Mouse (Mus musculus) cortical plate, adult 2 months (tissue): ENCODE data around the gene Igf2. TPM values are rescaled to one million over a fixed set of nuclear protein-coding genes. Genes with fewer than 3 reads are reported as not detected.

ENCODE experiments used
- H3K27ac ChIP-seq: fragments of 200-500 bp; 2 replicates; pipeline ENCODE4 v1.5.1; 2012; ENCODE audit warnings: low read length, control low read depth, inconsistent platforms; ENCODE audit not compliant: insufficient read depth
- H3K4me1 ChIP-seq: fragments of 200-500 bp; 2 replicates; pipeline ENCODE4 v1.6.1; 2011; ENCODE audit warnings: low read length; ENCODE audit not compliant: control insufficient read depth, insufficient read depth
- H3K4me3 ChIP-seq: fragments of 200-500 bp; 2 replicates; pipeline ENCODE4 v1.5.1; 2011; ENCODE audit warnings: mild to moderate bottlenecking, low read length, control low read depth; ENCODE audit not compliant: insufficient read depth
- CTCF ChIP-seq: fragments of 200-500 bp; IDR thresholded peaks from 2 replicates; pipeline ENCODE4 v1.5.1; 2011; ENCODE audit warnings: mild to moderate bottlenecking, control low read depth, low read length; ENCODE audit not compliant: insufficient read depth; ENCODE audit errors: extremely low read depth
- POLR2A ChIP-seq: fragments of 200-500 bp; IDR thresholded peaks from 2 replicates; pipeline ENCODE4 v1.6.1; 2011; ENCODE audit warnings: mild to moderate bottlenecking, low read length, control low read depth; ENCODE audit not compliant: insufficient read depth; ENCODE audit errors: extremely low read depth
- polyA plus RNA-seq: library from polyadenylated mRNA; depleted of rRNA; stranded (reverse); fragments of >200 nt; gene quantifications from 2 replicates; pipeline ENCODE4 v1.2.3, GENCODE M21; 2012

The Igf2 gene
- polyA plus RNA-seq, 1 experiment = 69.6 TPM

GRCm38 (mm10) chr7:142668328-142668727, 1.7 kb upstream of the Igf2 start:
- TF ChIP-seq POLR2A (no peak), CTCF (no peak)
- Histone ChIP-seq H3K4me3 (no peak overlapping the region), H3K27ac (no peak overlapping the region), H3K4me1 (no peaks in the 10 kb centered on the region)

GRCm38 (mm10) chr7:142667521-142667920, 905 bp upstream of the Igf2 start:
- H3K4me3 ChIP-seq = no peak overlapping the region
- no peak overlapping the region for H3K27ac ChIP-seq
- TF ChIP-seq POLR2A = no peak
- no peak for TF ChIP-seq CTCF
- no peaks in the 10 kb centered on the region for H3K4me1 ChIP-seq

DNA sequence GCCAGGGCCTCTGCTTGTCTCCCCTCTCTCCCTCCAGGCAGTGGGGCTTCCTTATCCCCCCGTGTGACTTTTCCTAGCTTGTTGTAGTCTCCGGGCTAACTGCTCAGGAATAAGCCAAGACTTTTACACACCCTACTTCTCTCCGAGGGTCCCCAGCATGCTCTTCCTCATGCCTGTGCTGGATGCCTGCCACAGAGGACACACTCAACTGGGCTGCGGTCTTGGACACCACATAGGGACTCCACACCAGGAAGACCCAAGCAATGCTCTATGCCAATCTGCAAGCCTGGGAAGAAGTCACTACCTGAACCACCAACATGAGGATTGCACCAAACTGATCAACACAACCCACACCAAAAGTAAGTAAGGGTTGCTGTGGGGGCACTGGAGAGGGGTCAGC, 507 bp downstream of the Igf2 start:
- Histone ChIP-seq H3K4me3 (no peak overlapping the region), H3K4me1 (no peaks in the 10 kb centered on the region), H3K27ac (no peak overlapping the region)
- TF ChIP-seq POLR2A (no peak), CTCF (no peak)

GRCm38 (mm10) chr7:142665364-142665763, 1.3 kb downstream of the Igf2 start:
- Histone ChIP-seq H3K4me1 (no peaks in the 10 kb centered on the region), H3K27ac (no peak overlapping the region), H3K4me3 (no peak overlapping the region)
- TF ChIP-seq CTCF (no peak), POLR2A (no peak)

DNA sequence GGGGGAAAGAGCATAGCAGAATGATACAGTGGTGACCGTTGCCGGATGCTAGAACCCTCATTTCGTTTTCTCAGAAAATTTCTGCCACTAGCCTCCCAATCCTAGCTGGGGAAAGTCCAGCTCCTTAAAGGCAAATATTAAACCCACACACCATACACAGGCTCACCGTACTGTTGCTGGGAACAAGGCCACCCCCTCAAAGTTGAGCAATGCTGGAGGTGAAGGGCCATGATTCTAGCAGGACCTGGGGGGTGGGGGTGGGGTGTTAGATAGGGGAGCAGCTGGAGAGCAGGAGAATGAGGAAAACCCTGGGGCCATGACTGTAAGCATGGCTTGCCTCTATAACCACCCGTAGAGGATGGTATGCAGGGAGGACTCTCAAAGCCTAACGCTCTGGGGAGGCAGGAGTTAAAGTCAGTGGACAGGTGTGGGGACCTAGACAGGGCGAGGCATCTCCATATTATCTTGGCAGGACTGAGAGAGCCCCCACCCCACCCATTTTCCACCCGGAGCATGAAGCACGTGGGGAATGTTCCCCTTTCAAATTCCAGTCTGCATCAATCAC, 2.1 kb downstream of the Igf2 start:
- Histone ChIP-seq H3K4me3 (no peak overlapping the region), H3K4me1 (no peaks in the 10 kb centered on the region), H3K27ac (no peak overlapping the region)
- no peak for TF ChIP-seq POLR2A
- no peak for TF ChIP-seq CTCF

- H3K27ac ChIP-seq = no peak overlapping the region
- no peak overlapping the region for H3K4me3 ChIP-seq
- no peaks in the 10 kb centered on the region for H3K4me1 ChIP-seq
- no peak for TF ChIP-seq POLR2A
- TF ChIP-seq CTCF = no peak
Observed at GRCm38 (mm10) chr7:142663931-142664421, 2.6 kb downstream of the Igf2 start.

DNA sequence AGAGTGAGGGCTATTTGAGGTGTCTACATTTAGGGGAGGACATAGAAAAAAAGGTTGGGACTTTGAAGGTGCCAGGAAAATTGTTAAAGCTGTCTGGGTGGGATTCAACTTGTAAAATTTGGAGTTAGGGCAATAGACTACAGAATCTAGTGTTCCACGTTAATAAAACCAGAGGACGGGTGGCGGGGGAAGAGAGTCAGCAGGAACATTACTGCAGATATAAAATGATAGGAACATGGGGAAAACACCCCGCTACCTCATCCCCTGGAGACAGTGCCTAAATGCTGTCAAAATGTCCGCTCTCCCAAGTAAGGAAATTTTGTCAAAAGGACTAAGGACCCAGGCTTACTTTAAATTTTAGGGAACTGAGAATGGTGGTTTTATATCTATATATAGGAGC, 3.5 kb downstream of the Igf2 start:
- no peak overlapping the region for H3K27ac ChIP-seq
- no peaks in the 10 kb centered on the region for H3K4me1 ChIP-seq
- H3K4me3 ChIP-seq = no peak overlapping the region
- TF ChIP-seq POLR2A (no peak), CTCF (no peak)

DNA sequence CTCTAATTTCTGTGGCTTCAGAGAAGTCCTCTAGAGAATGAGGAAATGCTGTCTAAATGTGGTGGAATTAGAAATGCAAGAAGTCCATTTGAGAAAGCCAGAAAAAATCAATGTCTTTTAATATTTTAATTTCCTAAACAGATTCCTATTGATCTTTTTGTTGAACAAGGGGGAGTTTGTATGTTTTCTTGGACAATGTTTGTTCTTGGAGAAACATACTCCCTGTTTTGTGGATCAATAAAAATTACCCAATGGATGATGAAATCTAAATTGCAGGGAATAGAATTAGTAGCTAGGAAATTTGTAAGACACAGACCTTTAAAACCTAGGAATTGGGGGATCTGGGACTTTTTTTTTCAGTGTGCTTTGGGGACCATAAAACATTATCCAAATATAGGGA, 4.8 kb downstream of the Igf2 start:
- no peak for TF ChIP-seq POLR2A
- Histone ChIP-seq H3K4me1 (no peaks in the 10 kb centered on the region), H3K4me3 (no peak overlapping the region), H3K27ac (no peak overlapping the region)

GRCm38 (mm10) chr7:142661046-142661445, 5.6 kb downstream of the Igf2 start:
- H3K27ac ChIP-seq = no peak overlapping the region
- H3K4me3 ChIP-seq = no peak overlapping the region
- TF ChIP-seq CTCF (no peak), POLR2A (no peak)
- no peaks in the 10 kb centered on the region for H3K4me1 ChIP-seq

DNA sequence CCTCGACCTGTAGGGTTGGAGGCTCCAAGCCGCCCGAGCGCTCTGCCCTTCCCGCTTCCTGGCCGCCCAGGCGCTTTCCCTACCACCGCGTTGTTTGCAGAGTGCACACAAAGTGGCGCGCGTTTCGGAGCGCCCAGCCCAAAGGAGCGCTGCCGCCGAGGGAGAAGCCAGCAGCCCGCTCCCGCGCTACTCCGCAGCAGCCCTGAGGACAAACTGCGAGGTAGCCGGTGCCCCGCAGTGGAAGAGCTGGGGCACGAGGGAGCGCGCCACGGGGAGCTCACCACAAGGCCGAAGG, 6.0 kb downstream of the Igf2 start:
- Histone ChIP-seq H3K27ac (no peak overlapping the region), H3K4me1 (no peaks in the 10 kb centered on the region), H3K4me3 (no peak overlapping the region)
- TF ChIP-seq CTCF = no peak
- TF ChIP-seq POLR2A = no peak
